Mouse (Mus musculus): ENCODE results near the gene Kcnk3.

Gene Kcnk3

GRCm38 (mm10) chr5:30588301-30588968 is 465 bp downstream of the Kcnk3 start:
- peak; percentile 60 for DNase-seq

- DNase-seq = no peak
Measured at GRCm38 (mm10) chr5:30589069-30589468, 1.1 kb downstream of the Kcnk3 start.

- DNase-seq = peak; percentile 82 to 86
Measured at GRCm38 (mm10) chr5:30589546-30589945, 1.6 kb downstream of the Kcnk3 start.

GRCm38 (mm10) chr5:30590231-30590630 is 2.3 kb downstream of the Kcnk3 start:
- DNase-seq = no peak

- peak; percentile 94 to 96 for DNase-seq
Measured at GRCm38 (mm10) chr5:30591205-30591731, 3.3 kb downstream of the Kcnk3 start.

GRCm38 (mm10) chr5:30591786-30592185 is 3.8 kb downstream of the Kcnk3 start:
- DNase-seq = no peak

- DNase-seq = peak; percentile 76
Measured at GRCm38 (mm10) chr5:30592279-30592980, 4.5 kb downstream of the Kcnk3 start.

- peak in 1 of 2 experiments; percentile 36 for DNase-seq
Measured at GRCm38 (mm10) chr5:30593360-30593759, 5.4 kb downstream of the Kcnk3 start.

GRCm38 (mm10) chr5:30593811-30594504 is 6.0 kb downstream of the Kcnk3 start:
- no peak for DNase-seq

GRCm38 (mm10) chr5:30594953-30595560 is 7.1 kb downstream of the Kcnk3 start:
- no peak for DNase-seq

- peak in 1 of 2 experiments; percentile 45 for DNase-seq
Measured at GRCm38 (mm10) chr5:30601397-30601796, 13.4 kb downstream of the Kcnk3 start.

- no peak for DNase-seq
Measured at GRCm38 (mm10) chr5:30603255-30603654, 15.3 kb downstream of the Kcnk3 start.

GRCm38 (mm10) chr5:30603926-30604325 is 16.0 kb downstream of the Kcnk3 start:
- no peak for DNase-seq

- DNase-seq = no peak
Measured at GRCm38 (mm10) chr5:30604769-30605188, 16.8 kb downstream of the Kcnk3 start.

- peak in 1 of 2 experiments; percentile 29 for DNase-seq
Measured at GRCm38 (mm10) chr5:30605649-30606048, 17.7 kb downstream of the Kcnk3 start.

GRCm38 (mm10) chr5:30606424-30607073 is 18.6 kb downstream of the Kcnk3 start:
- DNase-seq = peak; percentile 95 to 96

GRCm38 (mm10) chr5:30609094-30609493 is 21.1 kb downstream of the Kcnk3 start:
- DNase-seq = no peak

- no peak for DNase-seq
Measured at GRCm38 (mm10) chr5:30609918-30610645, 22.1 kb downstream of the Kcnk3 start.

GRCm38 (mm10) chr5:30611091-30611490 is 23.1 kb downstream of the Kcnk3 start:
- DNase-seq = no peak

GRCm38 (mm10) chr5:30611689-30612088 is 23.7 kb downstream of the Kcnk3 start:
- DNase-seq = no peak

GRCm38 (mm10) chr5:30612575-30612974 is 24.6 kb downstream of the Kcnk3 start:
- no peak for DNase-seq

GRCm38 (mm10) chr5:30613242-30613641 is 25.3 kb downstream of the Kcnk3 start:
- DNase-seq = no peak

All from cerebellum, postnatal 36 days (tissue).